Mouse (Mus musculus): ENCODE data around the gene Gm20388. TPM values are rescaled to one million over a fixed set of nuclear protein-coding genes. Genes with fewer than 3 reads are reported as not detected.

Gm20388 gene
- polyA plus RNA-seq, 1 experiment, result 28.1 TPM

- Histone ChIP-seq H3K4me1 (ENCODE audit: control insufficient read depth, insufficient read depth, low read length) (no peaks in the 10 kb centered on the region), H3K9ac (ENCODE audit: low read depth, poor library complexity, severe bottlenecking) (no peak overlapping the region), H3K27me3 (ENCODE audit: control insufficient read depth, insufficient read depth, low read length, poor library complexity, severe bottlenecking) (no peaks in the 10 kb centered on the region), H3K27ac (ENCODE audit: insufficient read depth, low read length) (no peak overlapping the region), H3K36me3 (ENCODE audit: control insufficient read depth, insufficient read depth, low read length, poor library complexity, severe bottlenecking) (no peaks in the 10 kb centered on the region), H3K4me3 (ENCODE audit: low read depth, low read length) (no peak overlapping the region), H3K9me3 (replicated peaks; ENCODE audit: control insufficient read depth, insufficient read depth, low read length, poor library complexity, severe bottlenecking) (no peaks in the 10 kb centered on the region)
- TF ChIP-seq CTCF (IDR thresholded peaks at IDR 0.05; ENCODE audit: low read depth, low read length) (no peak), EP300 (IDR thresholded peaks at IDR 0.05; ENCODE audit: insufficient read depth, low read depth, low read length) (no peak), POLR2A (IDR thresholded peaks at IDR 0.05; ENCODE audit: insufficient read depth, low read length) (no peak)
Measured at GRCm38 (mm10) chr8:121188994-121189393, 1278.4 kb downstream of the Gm20388 start.

- Histone ChIP-seq H3K36me3 (ENCODE audit: control insufficient read depth, insufficient read depth, low read length, poor library complexity, severe bottlenecking) (no peaks in the 10 kb centered on the region), H3K27ac (ENCODE audit: insufficient read depth, low read length) (no peak overlapping the region), H3K9me3 (replicated peaks; ENCODE audit: control insufficient read depth, insufficient read depth, low read length, poor library complexity, severe bottlenecking) (no peaks in the 10 kb centered on the region), H3K9ac (ENCODE audit: low read depth, poor library complexity, severe bottlenecking) (no peak overlapping the region), H3K4me3 (ENCODE audit: low read depth, low read length) (no peak overlapping the region), H3K4me1 (ENCODE audit: control insufficient read depth, insufficient read depth, low read length) (no peaks in the 10 kb centered on the region), H3K27me3 (ENCODE audit: control insufficient read depth, insufficient read depth, low read length, poor library complexity, severe bottlenecking) (no peaks in the 10 kb centered on the region)
- no peak for TF ChIP-seq EP300 (IDR thresholded peaks at IDR 0.05; ENCODE audit: insufficient read depth, low read depth, low read length)
- no peak for TF ChIP-seq POLR2A (IDR thresholded peaks at IDR 0.05; ENCODE audit: insufficient read depth, low read length)
- no peak for TF ChIP-seq CTCF (IDR thresholded peaks at IDR 0.05; ENCODE audit: low read depth, low read length)
Measured at GRCm38 (mm10) chr8:121192451-121192850, 1281.8 kb downstream of the Gm20388 start.

GRCm38 (mm10) chr8:121195970-121196369 is 1285.3 kb downstream of the Gm20388 start:
- Histone ChIP-seq H3K27me3 (ENCODE audit: control insufficient read depth, insufficient read depth, low read length, poor library complexity, severe bottlenecking) (no peaks in the 10 kb centered on the region), H3K27ac (ENCODE audit: insufficient read depth, low read length) (no peak overlapping the region), H3K9me3 (replicated peaks; ENCODE audit: control insufficient read depth, insufficient read depth, low read length, poor library complexity, severe bottlenecking) (no peaks in the 10 kb centered on the region), H3K9ac (ENCODE audit: low read depth, poor library complexity, severe bottlenecking) (no peak overlapping the region), H3K4me1 (ENCODE audit: control insufficient read depth, insufficient read depth, low read length) (no peaks in the 10 kb centered on the region), H3K4me3 (ENCODE audit: low read depth, low read length) (no peak overlapping the region), H3K36me3 (ENCODE audit: control insufficient read depth, insufficient read depth, low read length, poor library complexity, severe bottlenecking) (no peaks in the 10 kb centered on the region)
- no peak for TF ChIP-seq POLR2A (IDR thresholded peaks at IDR 0.05; ENCODE audit: insufficient read depth, low read length)
- no peak for TF ChIP-seq EP300 (IDR thresholded peaks at IDR 0.05; ENCODE audit: insufficient read depth, low read depth, low read length)
- TF ChIP-seq CTCF (IDR thresholded peaks at IDR 0.05; ENCODE audit: low read depth, low read length), result no peak

GRCm38 (mm10) chr8:121196726-121197668 is 1286.4 kb downstream of the Gm20388 start:
- H3K27ac ChIP-seq (ENCODE audit: insufficient read depth, low read length), result no peak overlapping the region
- no peak for TF ChIP-seq EP300 (IDR thresholded peaks at IDR 0.05; ENCODE audit: insufficient read depth, low read depth, low read length)
- TF ChIP-seq CTCF (IDR thresholded peaks at IDR 0.05; ENCODE audit: low read depth, low read length), result no peak
- TF ChIP-seq POLR2A (IDR thresholded peaks at IDR 0.05; ENCODE audit: insufficient read depth, low read length), result no peak
- no peak overlapping the region for H3K9ac ChIP-seq (ENCODE audit: low read depth, poor library complexity, severe bottlenecking)
- H3K9me3 ChIP-seq (replicated peaks; ENCODE audit: control insufficient read depth, insufficient read depth, low read length, poor library complexity, severe bottlenecking), result no peaks in the 10 kb centered on the region
- no peaks in the 10 kb centered on the region for H3K27me3 ChIP-seq (ENCODE audit: control insufficient read depth, insufficient read depth, low read length, poor library complexity, severe bottlenecking)
- H3K4me3 ChIP-seq (ENCODE audit: low read depth, low read length), result no peak overlapping the region
- no peaks in the 10 kb centered on the region for H3K36me3 ChIP-seq (ENCODE audit: control insufficient read depth, insufficient read depth, low read length, poor library complexity, severe bottlenecking)
- H3K4me1 ChIP-seq (ENCODE audit: control insufficient read depth, insufficient read depth, low read length), result no peaks in the 10 kb centered on the region

- Histone ChIP-seq H3K27me3 (ENCODE audit: control insufficient read depth, insufficient read depth, low read length, poor library complexity, severe bottlenecking) (no peaks in the 10 kb centered on the region), H3K27ac (ENCODE audit: insufficient read depth, low read length) (no peak overlapping the region), H3K4me3 (ENCODE audit: low read depth, low read length) (no peak overlapping the region), H3K36me3 (ENCODE audit: control insufficient read depth, insufficient read depth, low read length, poor library complexity, severe bottlenecking) (no peaks in the 10 kb centered on the region), H3K9ac (ENCODE audit: low read depth, poor library complexity, severe bottlenecking) (no peak overlapping the region), H3K9me3 (replicated peaks; ENCODE audit: control insufficient read depth, insufficient read depth, low read length, poor library complexity, severe bottlenecking) (no peaks in the 10 kb centered on the region), H3K4me1 (ENCODE audit: control insufficient read depth, insufficient read depth, low read length) (no peaks in the 10 kb centered on the region)
- TF ChIP-seq EP300 (IDR thresholded peaks at IDR 0.05; ENCODE audit: insufficient read depth, low read depth, low read length) (no peak), CTCF (IDR thresholded peaks at IDR 0.05; ENCODE audit: low read depth, low read length) (no peak), POLR2A (IDR thresholded peaks at IDR 0.05; ENCODE audit: insufficient read depth, low read length) (no peak)
Measured at GRCm38 (mm10) chr8:121200069-121200468, 1289.4 kb downstream of the Gm20388 start.

GRCm38 (mm10) chr8:121200979-121201378 is 1290.3 kb downstream of the Gm20388 start:
- no peaks in the 10 kb centered on the region for H3K36me3 ChIP-seq (ENCODE audit: control insufficient read depth, insufficient read depth, low read length, poor library complexity, severe bottlenecking)
- no peaks in the 10 kb centered on the region for H3K27me3 ChIP-seq (ENCODE audit: control insufficient read depth, insufficient read depth, low read length, poor library complexity, severe bottlenecking)
- no peak overlapping the region for H3K9ac ChIP-seq (ENCODE audit: low read depth, poor library complexity, severe bottlenecking)
- H3K9me3 ChIP-seq (replicated peaks; ENCODE audit: control insufficient read depth, insufficient read depth, low read length, poor library complexity, severe bottlenecking), result no peaks in the 10 kb centered on the region
- H3K4me3 ChIP-seq (ENCODE audit: low read depth, low read length), result no peak overlapping the region
- no peaks in the 10 kb centered on the region for H3K4me1 ChIP-seq (ENCODE audit: control insufficient read depth, insufficient read depth, low read length)
- no peak overlapping the region for H3K27ac ChIP-seq (ENCODE audit: insufficient read depth, low read length)
- TF ChIP-seq CTCF (IDR thresholded peaks at IDR 0.05; ENCODE audit: low read depth, low read length) (no peak), EP300 (IDR thresholded peaks at IDR 0.05; ENCODE audit: insufficient read depth, low read depth, low read length) (no peak), POLR2A (IDR thresholded peaks at IDR 0.05; ENCODE audit: insufficient read depth, low read length) (no peak)

Data from ES-Bruce4 (cell line).